Mouse (Mus musculus): ENCODE results near the gene Dph6. TPM values are rescaled to one million over a fixed set of nuclear protein-coding genes. Genes with fewer than 3 reads are reported as not detected.

The Dph6 gene
- polyA plus RNA-seq, 3 experiments from 2014 or later = 17.9 to 22.4 (median 20.7) TPM

DNA sequence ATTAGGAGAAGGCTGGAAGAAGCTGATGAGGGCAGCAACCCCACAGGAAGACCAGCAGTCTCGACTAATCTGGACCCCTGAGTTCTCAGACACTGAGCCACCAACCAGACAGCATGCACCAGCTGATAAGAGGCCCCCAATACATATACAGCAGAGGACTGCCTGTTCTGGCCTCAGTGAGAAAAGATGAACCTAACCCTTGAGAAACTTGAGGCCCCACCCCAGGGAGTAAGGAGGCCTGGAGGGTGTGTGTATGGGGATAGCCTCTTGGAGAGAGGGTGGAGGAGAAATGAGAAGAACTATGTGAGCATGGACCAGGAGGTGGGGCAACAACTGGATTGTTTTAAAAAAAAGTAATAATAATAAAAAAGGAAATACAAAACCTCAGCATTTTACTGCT lies 118.7 kb downstream of the Dph6 start:
- no peak for ATAC-seq

DNA sequence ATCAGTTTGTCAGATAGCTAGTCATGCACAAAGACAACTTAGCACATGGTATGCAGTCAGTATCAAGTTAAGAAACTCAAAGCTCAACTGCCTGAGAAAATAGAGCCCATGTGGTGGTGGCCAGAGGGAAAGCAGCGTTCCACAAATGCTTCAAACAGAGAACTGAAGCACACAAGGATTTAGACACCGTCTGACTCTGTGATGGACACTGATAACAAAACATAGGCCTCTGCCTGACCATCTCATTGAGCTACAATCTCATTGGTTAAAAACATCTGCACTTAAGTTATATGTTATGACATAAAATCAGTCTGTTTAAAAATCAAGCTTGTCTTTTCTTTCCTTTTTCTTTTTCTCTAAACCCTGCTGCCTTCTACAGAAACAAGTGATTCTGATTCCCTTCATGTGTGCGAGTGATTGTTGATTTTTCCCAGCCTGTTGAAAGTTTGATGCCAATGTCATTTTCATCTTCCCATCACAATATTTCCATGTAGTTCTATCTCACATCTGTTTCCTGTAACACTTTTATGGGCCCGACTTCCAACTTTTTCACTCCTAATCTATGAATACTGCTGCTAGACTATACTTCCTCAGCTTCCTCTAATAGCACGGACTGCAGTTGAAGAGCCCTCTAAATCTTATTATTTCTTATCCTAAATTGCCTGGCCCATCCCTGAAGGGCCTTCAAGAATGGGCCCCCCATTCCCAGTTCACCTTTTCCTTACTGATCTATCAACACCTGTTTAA lies 123.6 kb downstream of the Dph6 start:
- ATAC-seq = no peak

DNA sequence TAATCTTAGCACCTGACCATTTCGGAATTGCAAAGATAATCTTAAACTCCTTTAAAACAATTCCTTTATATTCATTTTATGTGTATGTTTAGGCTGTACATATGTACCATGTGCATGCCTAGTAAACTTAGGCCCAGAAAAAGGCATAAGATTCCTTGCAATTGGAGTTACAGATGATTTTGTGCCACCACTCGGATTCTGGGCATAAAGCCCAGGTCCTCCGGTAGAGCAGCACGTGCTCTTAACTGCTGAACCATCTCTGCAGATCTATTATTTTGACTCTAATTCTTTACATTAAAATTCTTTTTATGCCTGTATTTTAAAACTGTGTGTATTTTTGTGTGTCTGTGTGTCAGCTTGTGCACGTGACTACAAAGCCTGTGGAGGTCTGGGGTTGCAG lies 134.3 kb downstream of the Dph6 start:
- no peak for ATAC-seq

DNA sequence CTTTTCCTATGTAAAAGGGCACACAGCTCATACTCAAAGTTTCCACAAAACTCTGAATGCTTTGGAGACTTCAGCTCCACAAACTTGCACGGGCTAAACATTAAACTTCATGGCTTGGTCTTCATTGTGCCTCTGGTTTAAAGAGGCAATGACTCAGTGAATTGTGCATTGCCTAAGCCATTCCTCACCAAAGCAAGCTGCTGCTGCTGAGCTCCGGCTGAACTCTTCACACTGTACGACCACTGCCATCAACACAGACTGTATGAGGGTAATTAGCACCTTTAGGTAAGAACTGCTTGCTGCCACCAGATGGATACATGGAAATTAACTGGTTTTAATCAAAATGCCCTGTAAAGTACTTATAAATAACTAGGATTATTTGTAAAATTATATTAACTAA lies 134.9 kb downstream of the Dph6 start:
- ATAC-seq = no peak

DNA sequence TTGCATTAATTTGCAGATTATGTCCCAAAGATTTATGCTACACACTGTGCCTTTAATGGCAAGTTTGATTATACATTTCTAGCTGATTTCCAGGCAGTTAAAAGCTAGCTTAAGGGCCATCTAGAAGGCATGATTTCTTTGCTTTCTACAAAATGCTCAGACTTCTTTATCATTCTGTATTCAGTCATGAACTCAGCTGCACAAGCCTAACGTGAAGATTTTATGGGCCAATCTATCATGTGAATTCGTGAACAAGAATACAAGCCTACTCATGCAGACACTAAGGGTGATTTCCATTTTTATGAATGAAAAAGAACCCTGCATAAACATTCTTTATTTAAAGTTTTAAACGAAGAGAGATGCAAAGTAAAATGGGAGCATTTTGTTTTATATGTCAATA lies 162.4 kb downstream of the Dph6 start:
- no peak for ATAC-seq

DNA sequence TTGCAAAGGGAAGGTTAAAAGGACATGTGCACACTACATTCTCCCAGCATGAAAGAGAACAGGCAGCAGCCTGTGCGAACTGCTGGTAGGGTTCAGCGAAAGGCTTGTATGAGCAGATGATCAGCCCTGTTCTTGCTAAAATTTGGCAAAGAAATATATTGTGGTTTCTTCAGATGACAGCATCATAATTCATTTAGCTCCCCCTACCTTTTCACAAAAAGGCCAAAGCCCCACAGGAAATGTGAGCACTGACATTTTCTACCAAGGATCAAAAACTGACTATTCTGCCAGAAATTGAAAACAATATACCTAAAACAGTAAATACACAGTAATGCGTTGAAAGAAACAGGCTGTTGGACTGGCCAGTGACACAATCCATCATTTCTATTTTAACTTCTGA lies 162.9 kb downstream of the Dph6 start:
- no peak for ATAC-seq

DNA sequence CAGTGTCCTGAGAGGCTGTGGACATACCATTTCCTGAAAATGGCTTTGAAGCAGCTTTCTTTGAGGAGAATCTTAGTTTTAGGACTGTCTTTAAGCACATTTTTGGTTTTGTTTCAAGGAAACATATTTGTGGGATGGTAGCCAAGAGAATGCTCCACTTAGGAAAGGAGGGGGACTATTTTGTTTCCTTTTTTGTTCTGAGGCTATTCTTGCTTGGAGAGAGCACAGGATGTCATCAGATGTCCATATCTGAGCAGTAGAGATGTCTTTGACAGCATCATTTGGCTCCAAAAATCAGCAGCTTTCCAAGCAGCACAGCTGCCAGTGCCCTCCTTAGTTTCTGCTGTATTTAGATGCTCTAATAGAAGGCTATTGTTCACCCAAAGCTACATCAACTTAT lies 167.8 kb downstream of the Dph6 start:
- no peak for ATAC-seq

Measured in inflammation-experienced regulatory T-cells, adult 6 months (primary cell).